Mouse (Mus musculus) macrophage (primary cell): Measurements from ENCODE around the gene Tspear. TPM values are rescaled to one million over a fixed set of nuclear protein-coding genes. Genes with fewer than 3 reads are reported as not detected.
"Not testable (repeated sequence)": the region's sequence is repeated elsewhere in the genome, so short reads cannot be mapped to it uniquely, and the experiment has no call there.

Experiments used
- H3K27ac ChIP-seq: fragments of 350-480 bp; formaldehyde crosslinking; 2 replicates; pipeline ENCODE4 v1.9.0; 2021
- H3K36me3 ChIP-seq: fragments of 350-480 bp; formaldehyde crosslinking; 2 replicates; pipeline ENCODE4 v1.9.0; 2021; ENCODE audit errors: inconsistent target
- H3K4me3 ChIP-seq: fragments of 350-480 bp; formaldehyde crosslinking; 2 replicates; pipeline ENCODE4 v1.9.0; 2021; ENCODE audit errors: inconsistent target
- H3K79me2 ChIP-seq: fragments of 350-480 bp; formaldehyde crosslinking; 2 replicates; pipeline ENCODE4 v1.9.0; 2021; ENCODE audit errors: inconsistent target
- WGBS: methylation state at CpG from one replicate; pipeline ENCODE4 v1.1.7; 2026; ENCODE audit warnings: inconsistent platforms; ENCODE audit not compliant: missing documents; 5-methylcytosine and 5-hydroxymethylcytosine counted together
- polyA plus RNA-seq: library from polyadenylated mRNA; stranded (reverse); fragments of 250-400 nt; gene quantifications from 3 replicates; pipeline ENCODE4 v1.2.4, GENCODE M21; 2018; ENCODE audit warnings: inconsistent platforms

The Tspear gene
- polyA plus RNA-seq, 1 experiment from 2014 or later = not detected

GRCm38 (mm10) chr10:77677562-77677961 is 8.8 kb upstream of the Tspear start:
- H3K79me2 ChIP-seq = no peaks in the 10 kb centered on the region
- no peaks in the 10 kb centered on the region for H3K36me3 ChIP-seq
- no peak overlapping the region for H3K4me3 ChIP-seq
- no peak overlapping the region for H3K27ac ChIP-seq
- WGBS = 2% methylated on average over 35 of the region's 35 CpGs

DNA sequence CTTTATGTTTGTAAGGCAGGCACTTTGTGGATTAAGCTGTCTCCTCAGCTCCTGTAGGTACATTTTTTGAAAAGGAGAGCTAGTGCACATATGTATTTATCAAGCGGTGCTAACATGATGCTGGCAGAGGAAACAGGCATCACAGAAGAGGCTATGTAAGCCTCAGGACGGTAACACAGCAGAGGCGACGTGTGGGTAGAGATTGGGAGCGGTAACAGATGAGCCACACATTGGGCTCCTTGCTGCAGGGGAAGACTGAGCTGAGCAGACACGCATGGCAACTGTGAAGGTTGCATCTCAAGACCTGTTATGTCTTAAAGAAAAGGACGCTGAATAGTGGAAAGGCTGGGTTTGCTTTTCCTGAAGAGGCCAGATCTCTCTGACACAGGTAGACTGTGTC is 3.4 kb upstream of the Tspear start:
- H3K36me3 ChIP-seq = no peaks in the 10 kb centered on the region
- H3K27ac ChIP-seq = no peak overlapping the region
- H3K4me3 ChIP-seq = no peak overlapping the region
- 83% methylated on average over 6 of the region's 7 CpGs for WGBS
- no peaks in the 10 kb centered on the region for H3K79me2 ChIP-seq

DNA sequence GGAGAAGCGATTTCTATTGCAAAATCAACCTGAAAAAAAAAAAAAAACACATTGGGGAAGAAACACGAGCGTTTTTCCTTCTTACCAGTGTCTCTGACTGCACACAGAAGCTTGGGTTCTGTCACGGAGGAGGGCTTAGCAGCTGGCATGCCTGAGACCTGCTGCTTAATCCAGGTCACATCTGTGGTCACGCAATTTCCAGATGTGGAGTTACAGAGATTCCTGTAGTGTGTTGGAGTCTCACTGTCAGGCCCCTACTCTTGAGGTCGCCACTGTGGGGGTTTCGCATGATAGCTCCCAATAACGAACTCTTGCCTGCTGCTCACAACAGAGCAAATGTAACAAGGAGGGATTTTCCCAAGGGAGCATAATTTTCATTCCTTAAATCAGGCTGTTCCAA is 2.2 kb upstream of the Tspear start:
- Histone ChIP-seq H3K79me2 (no peaks in the 10 kb centered on the region), H3K36me3 (no peaks in the 10 kb centered on the region), H3K4me3 (no peak overlapping the region), H3K27ac (no peak overlapping the region)
- WGBS = 47% methylated on average over 8 of the region's 8 CpGs

DNA sequence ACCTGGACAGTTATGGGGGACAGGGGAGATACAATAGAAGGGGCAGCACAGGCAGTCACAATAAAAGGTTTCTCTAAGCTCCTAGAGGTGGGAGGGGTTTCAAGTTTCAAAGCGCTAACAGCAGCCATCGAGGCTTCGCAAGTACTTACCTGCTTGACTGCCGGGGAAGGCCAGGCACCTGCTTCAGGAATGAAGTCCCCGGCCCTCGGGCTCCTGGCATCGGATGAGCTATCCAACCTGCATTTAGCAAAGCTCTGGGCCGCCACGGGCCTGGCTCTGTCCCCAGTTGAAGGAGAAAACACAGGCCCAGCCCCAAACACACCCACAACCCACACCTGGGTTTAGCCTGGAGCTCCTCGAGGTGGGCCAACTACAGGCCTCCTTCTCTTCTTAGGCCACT is 652 bp downstream of the Tspear start:
- no peak overlapping the region for H3K4me3 ChIP-seq
- H3K79me2 ChIP-seq = no peaks in the 10 kb centered on the region
- H3K27ac ChIP-seq = no peak overlapping the region
- H3K36me3 ChIP-seq = no peaks in the 10 kb centered on the region
- 56% methylated on average over 10 of the region's 10 CpGs for WGBS

DNA sequence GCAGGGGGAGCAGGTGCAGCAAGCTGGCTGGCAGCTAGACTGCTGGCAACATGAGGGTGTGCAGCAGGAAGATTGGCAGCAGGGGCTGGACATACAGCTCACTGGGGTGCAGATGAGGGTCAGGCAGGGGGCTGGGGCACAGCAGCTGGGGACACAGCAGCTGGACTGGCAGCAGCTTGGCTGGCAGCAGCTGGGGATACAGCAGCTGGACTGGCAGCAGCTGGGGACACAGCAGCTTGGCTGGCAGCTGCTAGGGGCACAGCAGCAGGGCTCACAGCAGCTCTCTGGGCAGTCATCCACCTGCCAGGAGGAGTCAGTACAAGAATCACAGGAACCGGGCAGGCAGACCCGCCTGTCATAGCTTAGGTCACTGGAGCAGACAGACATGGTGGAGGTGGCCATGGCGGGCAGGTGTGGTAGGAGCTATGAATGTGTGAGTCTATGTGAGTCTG is 4.0 kb downstream of the Tspear start, which contains the start of gene Gm19402:
Gene Gm19402 (minus strand): TSS at position 402 of the 452 bp plus-strand sequence.
- H3K36me3 ChIP-seq, H3K79me2 ChIP-seq, H3K27ac ChIP-seq, H3K4me3 ChIP-seq: not testable (repeated sequence)
- 76% methylated on average over 3 of the region's 3 CpGs for WGBS

DNA sequence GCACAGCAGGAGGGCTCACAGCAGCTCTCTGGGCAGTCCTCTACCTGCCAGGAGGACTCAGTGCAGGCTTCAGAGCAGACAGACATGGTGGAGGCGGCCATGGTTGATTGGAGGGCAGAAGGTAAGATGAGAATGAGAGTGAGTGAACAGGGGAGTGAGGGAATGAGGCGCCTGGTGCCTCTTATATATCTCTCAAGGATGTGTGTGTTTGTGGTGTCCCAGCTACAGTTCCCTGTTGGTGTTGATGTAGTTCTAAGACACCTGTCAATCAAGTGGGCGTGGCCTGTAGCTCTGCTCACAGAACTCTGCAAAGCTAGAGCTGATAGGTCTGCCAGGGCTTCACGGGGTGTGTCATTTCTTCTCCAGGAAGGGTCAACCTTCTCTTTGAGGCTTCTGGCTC is 10.8 kb downstream of the Tspear start, which contains the start of gene Gm9508:
Gene Gm9508 (minus strand): TSS at position 101 of the 400 bp plus-strand sequence.
- no peak within 1 kb of the TSS for H3K4me3 ChIP-seq
- H3K27ac ChIP-seq = no peak within 1 kb of the TSS
- WGBS = 52% methylated on average over 4 of the region's 4 CpGs
- no peaks in the 10 kb centered on the region for H3K79me2 ChIP-seq
- H3K36me3 ChIP-seq = no peaks in the 10 kb centered on the region

- H3K4me3 ChIP-seq = no peak within 1 kb of the TSS
- H3K79me2 ChIP-seq = no peaks in the 10 kb centered on the region
- H3K36me3 ChIP-seq = no peaks in the 10 kb centered on the region
- no peak within 1 kb of the TSS for H3K27ac ChIP-seq
- 100% methylated on average over 1 of the region's 1 CpGs for WGBS
These were observed 20.0 kb downstream of the Tspear start, which contains the start of gene Gm10272 for GRCm38 (mm10) chr10:77706326-77706725. Gm10272 (plus strand) TSS chr10:77706626.

DNA sequence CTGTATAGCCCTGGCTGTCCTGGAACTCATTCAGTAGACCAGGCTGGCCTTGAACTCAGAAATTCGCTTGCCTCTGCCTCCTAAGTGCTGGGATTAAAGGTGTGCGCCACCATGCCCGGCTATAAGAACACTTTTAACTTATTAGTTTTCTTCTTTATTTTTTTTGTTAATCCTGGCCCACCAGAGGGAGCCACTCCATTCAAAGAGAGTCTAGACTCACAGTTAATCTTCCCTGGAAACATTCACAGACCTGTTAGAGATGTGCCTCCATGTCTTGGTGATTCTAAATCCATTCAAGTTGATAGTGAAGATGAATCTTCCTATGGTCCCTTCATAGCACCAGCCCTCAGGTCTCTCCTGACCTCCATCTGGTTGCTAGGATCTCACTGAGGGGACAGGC is 23.5 kb downstream of the Tspear start:
- Histone ChIP-seq H3K36me3 (no peaks in the 10 kb centered on the region), H3K4me3 (no peak overlapping the region), H3K27ac (no peak overlapping the region), H3K79me2 (no peaks in the 10 kb centered on the region)
- 91% methylated on average over 3 of the region's 3 CpGs for WGBS

- H3K36me3 ChIP-seq = not testable (repeated sequence)
These were observed 24.8 kb downstream of the Tspear start, which contains the start of gene Gm10024 for GRCm38 (mm10) chr10:77711157-77711556. Gm10024 (plus strand) TSS chr10:77711457.

GRCm38 (mm10) chr10:77713734-77714133 is 27.4 kb downstream of the Tspear start:
- Histone ChIP-seq H3K79me2 (no peaks in the 10 kb centered on the region), H3K4me3 (no peak overlapping the region), H3K36me3 (no peaks in the 10 kb centered on the region), H3K27ac (peak overlapping the region; percentile 31)
- WGBS = 16% methylated on average over 4 of the region's 4 CpGs

More at GRCm38 (mm10) chr10:77711157-77711556, 24.8 kb downstream of the Tspear start, which contains the start of gene Gm10024:
- not testable (repeated sequence) for H3K79me2 ChIP-seq, H3K4me3 ChIP-seq, H3K27ac ChIP-seq

DNA sequence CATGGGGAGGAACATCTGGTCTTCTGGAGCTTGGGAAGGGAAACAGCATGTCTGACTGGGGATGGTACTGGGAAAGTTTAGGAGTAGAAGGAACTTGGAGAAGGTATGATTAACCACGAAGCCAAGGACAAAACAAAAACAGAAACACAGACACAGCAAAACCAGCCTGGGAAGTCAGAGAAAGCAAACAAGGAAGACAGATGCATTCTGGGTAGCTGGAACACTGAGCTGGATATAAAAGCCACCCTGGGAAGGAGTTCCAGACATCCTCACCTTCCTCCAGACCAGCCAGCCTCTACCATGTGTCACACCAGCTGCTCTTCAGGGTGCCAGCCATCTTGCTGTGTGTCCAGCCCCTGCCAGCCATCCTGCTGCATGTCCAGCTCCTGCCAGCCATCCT is 29.1 kb downstream of the Tspear start, which contains the start of gene Gm10142:
Gene Gm10142 (plus strand): TSS at position 301 of the 400 bp plus-strand sequence.
- Histone ChIP-seq H3K27ac (no peak within 1 kb of the TSS), H3K36me3 (no peaks in the 10 kb centered on the region), H3K4me3 (no peak within 1 kb of the TSS), H3K79me2 (no peaks in the 10 kb centered on the region)
- WGBS = 77% methylated on average over 1 of the region's 1 CpGs

DNA sequence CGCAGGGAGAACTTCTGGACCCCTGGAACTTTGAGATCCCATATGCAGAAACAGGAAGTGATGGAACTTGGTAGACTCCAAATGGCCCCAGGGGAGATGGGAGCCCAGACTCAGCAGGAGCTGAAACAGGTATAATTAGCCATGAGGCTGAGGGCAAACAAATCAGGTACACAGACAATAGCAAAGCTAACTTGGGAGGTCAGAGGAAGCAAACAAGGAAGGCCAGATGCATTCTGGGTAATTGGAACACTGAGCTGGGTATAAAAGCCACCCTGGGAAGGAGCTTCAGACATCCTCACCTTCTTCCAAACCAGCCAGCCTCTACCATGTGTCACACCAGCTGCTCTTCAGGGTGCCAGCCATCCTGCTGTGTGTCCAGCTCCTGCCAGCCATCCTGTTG is 33.9 kb downstream of the Tspear start, which contains the start of gene Krtap12-1:
Gene Krtap12-1 (plus strand): TSS at position 301 of the 400 bp plus-strand sequence.
- H3K27ac ChIP-seq, H3K79me2 ChIP-seq, H3K4me3 ChIP-seq, H3K36me3 ChIP-seq: not testable (repeated sequence)
- 91% methylated on average over 1 of the region's 1 CpGs for WGBS

DNA sequence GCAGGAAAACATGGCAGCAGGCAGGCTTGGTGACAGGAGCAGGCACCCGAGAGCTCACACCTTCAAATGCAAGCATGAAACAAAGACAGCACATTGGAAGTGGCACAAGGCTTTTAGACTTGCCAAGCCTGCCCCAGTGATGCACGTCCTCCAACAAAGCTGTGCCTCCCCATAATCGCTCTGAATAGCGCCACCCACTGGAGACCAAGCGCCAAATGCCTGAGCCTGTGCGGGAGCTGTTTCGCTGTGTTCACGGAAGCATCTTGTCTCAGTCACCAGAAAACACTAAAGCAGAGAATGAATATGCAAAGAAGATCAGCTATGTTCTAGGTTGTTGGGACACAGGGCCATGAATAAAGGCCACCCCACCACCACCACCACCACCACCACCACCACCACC is 38.5 kb downstream of the Tspear start:
- Histone ChIP-seq H3K79me2 (no peaks in the 10 kb centered on the region), H3K27ac (no peak overlapping the region)
- 77% methylated on average over 8 of the region's 8 CpGs for WGBS

DNA sequence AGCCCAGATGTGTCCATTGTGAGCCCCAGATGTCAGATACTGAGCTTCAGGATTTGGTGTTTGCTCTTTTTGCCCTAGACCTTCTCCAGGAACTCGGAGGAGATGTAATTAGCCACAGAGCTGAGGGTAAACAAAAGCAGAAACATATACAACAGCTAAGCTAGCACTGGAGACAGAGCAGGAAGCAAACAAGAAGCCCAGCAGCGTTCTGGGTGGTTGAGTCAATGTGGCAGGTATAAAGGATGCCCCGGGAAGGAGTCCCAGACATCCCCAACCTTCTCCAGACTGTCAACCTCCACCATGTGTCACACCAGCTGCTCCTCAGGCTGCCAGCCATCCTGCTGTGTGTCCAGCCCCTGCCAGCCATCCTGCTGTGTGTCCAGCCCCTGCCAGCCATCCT is 39.8 kb downstream of the Tspear start, which contains the start of gene Gm10100:
Gene Gm10100 (plus strand): TSS at position 301 of the 400 bp plus-strand sequence.
- H3K79me2 ChIP-seq = no peaks in the 10 kb centered on the region
- WGBS = 23% methylated on average over 3 of the region's 3 CpGs
- H3K27ac ChIP-seq = no peak within 1 kb of the TSS
- no peak within 1 kb of the TSS for H3K4me3 ChIP-seq
- no peaks in the 10 kb centered on the region for H3K36me3 ChIP-seq

More for the DNA sequence above, 38.5 kb downstream of the Tspear start:
- H3K4me3 ChIP-seq = no peak overlapping the region
- no peaks in the 10 kb centered on the region for H3K36me3 ChIP-seq

GRCm38 (mm10) chr10:77728280-77728679 is 41.9 kb downstream of the Tspear start:
- no peak overlapping the region for H3K27ac ChIP-seq
- H3K4me3 ChIP-seq = no peak overlapping the region
- H3K36me3 ChIP-seq = no peaks in the 10 kb centered on the region
- 83% methylated on average over 4 of the region's 4 CpGs for WGBS
- H3K79me2 ChIP-seq = no peaks in the 10 kb centered on the region

DNA sequence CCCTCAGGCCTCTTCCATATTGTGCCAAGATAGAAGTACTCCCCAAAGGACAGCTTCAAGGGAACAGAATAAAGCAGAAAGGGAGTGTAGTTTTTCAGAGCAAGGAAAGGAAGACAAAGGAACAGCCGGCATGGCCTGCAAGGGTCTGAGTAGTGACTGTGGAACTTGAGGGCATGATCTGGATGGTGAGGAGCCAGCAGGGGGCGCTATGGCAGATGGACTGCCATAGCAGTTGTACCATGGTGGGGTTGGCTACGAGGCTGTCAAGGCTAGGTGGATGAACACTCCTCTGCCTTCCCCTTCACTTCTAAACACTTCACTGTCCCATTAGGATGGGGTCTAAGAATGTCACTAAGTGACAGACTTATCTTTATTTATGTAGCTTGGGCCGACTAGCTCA is 42.9 kb downstream of the Tspear start:
- Histone ChIP-seq H3K36me3 (no peaks in the 10 kb centered on the region), H3K27ac (no peak overlapping the region), H3K4me3 (no peak overlapping the region), H3K79me2 (no peaks in the 10 kb centered on the region)
- 69% methylated on average over 4 of the region's 4 CpGs for WGBS
